In the genomic region with DNA sequence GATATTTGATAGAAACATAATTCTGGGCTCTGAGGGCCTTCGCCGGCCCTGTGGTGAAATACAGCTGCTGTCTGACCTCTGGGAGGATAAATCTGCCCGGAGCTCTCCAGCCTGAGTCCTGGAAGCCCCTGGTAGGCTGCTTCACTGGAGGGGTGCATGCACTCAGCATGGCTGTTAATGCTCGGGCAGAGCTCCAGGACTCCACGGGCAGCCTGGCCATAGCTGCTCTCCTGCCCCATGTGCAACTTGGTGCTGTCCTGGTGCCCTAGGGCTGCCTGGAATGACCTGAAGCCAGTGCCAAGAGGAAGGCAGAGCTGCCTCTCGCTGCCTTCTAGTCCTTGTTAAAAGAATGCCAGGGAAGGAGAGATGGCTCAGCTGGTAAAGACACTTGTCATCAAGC, we compare ENCODE assay signal across 16 mouse cellular contexts.
DNase-seq lines count a peak whose midpoint lies in the region; ATAC-seq and TF ChIP-seq lines count a peak whose summit lies in the region.
"Had no signal": no experiment of that assay in that cellular context is flagged by ENCODE, and none has a peak within 500 bp of the region (broad histone marks: within the 10 kb centered on the region; RNA-seq: fewer than 3 reads in every experiment).

No protein-coding gene starts in this region.

- peaks cover 9% of the 10 kb centered on the region; the same call in 1 of the 2 replicates for H3K4me1 ChIP-seq in heart, embryonic 11.5 days (ENCODE audit: control insufficient read depth, insufficient read depth, low read length)
- no peaks in the 10 kb centered on the region; the same call in 1 of the 2 replicates for H3K4me1 ChIP-seq in midbrain, embryonic 11.5 days (ENCODE audit: control insufficient read depth, insufficient read depth, low read length)
- no peaks in the 10 kb centered on the region for H3K4me1 ChIP-seq in midbrain, postnatal 0 days (ENCODE audit: insufficient read depth, low read length)
- H3K4me1 ChIP-seq: embryonic facial prominence, embryonic 13.5 days; limb, embryonic 15.5 days; lung, embryonic 15.5 days had no signal

- no peaks in the 10 kb centered on the region for H3K36me3 ChIP-seq in heart, embryonic 11.5 days (ENCODE audit: control insufficient read depth, insufficient read depth, low read length)
- no peaks in the 10 kb centered on the region for H3K36me3 ChIP-seq in midbrain, embryonic 11.5 days (ENCODE audit: control insufficient read depth, insufficient read depth, low read length)
- H3K36me3 ChIP-seq in midbrain, postnatal 0 days (ENCODE audit: insufficient read depth, low read length), result no peaks in the 10 kb centered on the region
- H3K36me3 ChIP-seq: embryonic facial prominence, embryonic 13.5 days; hindbrain, embryonic 12.5 days; limb, embryonic 15.5 days; lung, embryonic 15.5 days; midbrain, embryonic 10.5 days had no signal

- peak; percentile 47 to 73 for DNase-seq in cerebellum, postnatal 10 days
- DNase-seq in heart, adult 9 months (ENCODE audit: low spot score in 2 of 2), result peak; percentile 28 to 30
- peak; percentile 68 for DNase-seq in midbrain, embryonic 11.5 days (ENCODE audit: low spot score, missing footprints)
- DNase-seq in midbrain, postnatal 0 days (ENCODE audit: low spot score), result no peak
- no peak for DNase-seq in urinary bladder, postnatal 10 days (ENCODE audit: low spot score)
- DNase-seq: right cerebral cortex, postnatal 25 days; thymus, adult 18-20 months had no signal

- H3K9ac ChIP-seq in heart, embryonic 11.5 days (ENCODE audit: low read depth, low read length), result no peak overlapping the region
- no peak overlapping the region for H3K9ac ChIP-seq in midbrain, embryonic 11.5 days (ENCODE audit: low read length)
- no peak overlapping the region for H3K9ac ChIP-seq in midbrain, postnatal 0 days (replicated peaks; ENCODE audit: low read length, poor library complexity, severe bottlenecking)
- H3K9ac ChIP-seq: embryonic facial prominence, embryonic 13.5 days; hindbrain, embryonic 12.5 days; limb, embryonic 15.5 days; lung, embryonic 15.5 days had no signal

- no peak overlapping the region for H3K4me3 ChIP-seq in heart, embryonic 11.5 days (ENCODE audit: low read depth, low read length)
- H3K4me3 ChIP-seq in midbrain, embryonic 11.5 days (ENCODE audit: low read depth, low read length), result no peak overlapping the region
- H3K4me3 ChIP-seq in midbrain, postnatal 0 days (ENCODE audit: low read depth, low read length), result no peak overlapping the region
- H3K4me3 ChIP-seq: embryonic facial prominence, embryonic 13.5 days; hindbrain, embryonic 12.5 days; limb, embryonic 15.5 days; lung, embryonic 15.5 days; midbrain, embryonic 10.5 days had no signal

- TF ChIP-seq CTCF in midbrain, postnatal 0 days (IDR thresholded peaks at IDR 0.05), result no peak

- ATAC-seq in cerebellum, adult (ENCODE audit: insufficient number of reproducible peaks, low FRiP score, low TSS enrichment), result no peak
- ATAC-seq in heart, embryonic 11.5 days (replicated peaks; ENCODE audit: insufficient number of reproducible peaks, low FRiP score, low TSS enrichment), result no peak
- ATAC-seq in midbrain, embryonic 11.5 days (ENCODE audit: low FRiP score), result no peak
- ATAC-seq in midbrain, postnatal 0 days (ENCODE audit: low FRiP score), result no peak
- no peak for ATAC-seq in activated CD4-positive, CD25-positive, alpha-beta regulatory T cell, adult 4 months
- ATAC-seq: intestine, postnatal 0 days had no signal

- no peaks in the 10 kb centered on the region for H3K27me3 ChIP-seq in heart, embryonic 11.5 days (ENCODE audit: control insufficient read depth, insufficient read depth, low read length)
- H3K27me3 ChIP-seq in midbrain, embryonic 11.5 days (ENCODE audit: control insufficient read depth, insufficient read depth, low read length), result no peaks in the 10 kb centered on the region; the same call in 1 of the 2 replicates
- H3K27me3 ChIP-seq in midbrain, postnatal 0 days (ENCODE audit: insufficient read depth, low read length), result no peaks in the 10 kb centered on the region
- H3K27me3 ChIP-seq: hindbrain, embryonic 12.5 days; limb, embryonic 15.5 days; lung, embryonic 15.5 days had no signal

- H3K4me2 ChIP-seq in heart, embryonic 11.5 days, result no peak overlapping the region
- H3K4me2 ChIP-seq in midbrain, embryonic 11.5 days, result no peak overlapping the region
- no peak overlapping the region for H3K4me2 ChIP-seq in midbrain, postnatal 0 days (ENCODE audit: low read depth, low read length, poor library complexity, severe bottlenecking)
- H3K4me2 ChIP-seq: embryonic facial prominence, embryonic 13.5 days; hindbrain, embryonic 12.5 days; limb, embryonic 15.5 days; lung, embryonic 15.5 days had no signal

- H3K9me3 ChIP-seq in heart, embryonic 11.5 days (replicated peaks; ENCODE audit: control insufficient read depth, low read length), result no peaks in the 10 kb centered on the region
- H3K9me3 ChIP-seq in midbrain, embryonic 11.5 days (ENCODE audit: control insufficient read depth, low read length), result no peaks in the 10 kb centered on the region
- H3K9me3 ChIP-seq in midbrain, postnatal 0 days (ENCODE audit: low read length), result no peaks in the 10 kb centered on the region
- H3K9me3 ChIP-seq: embryonic facial prominence, embryonic 13.5 days; hindbrain, embryonic 12.5 days; limb, embryonic 15.5 days; lung, embryonic 15.5 days; midbrain, embryonic 10.5 days had no signal

- no peak overlapping the region for H3K27ac ChIP-seq in heart, embryonic 11.5 days (ENCODE audit: low read depth, low read length)
- H3K27ac ChIP-seq in midbrain, embryonic 11.5 days (ENCODE audit: low read depth, low read length), result no peak overlapping the region
- H3K27ac ChIP-seq in midbrain, postnatal 0 days (ENCODE audit: low read depth, low read length), result no peak overlapping the region
- H3K27ac ChIP-seq: embryonic facial prominence, embryonic 13.5 days; hindbrain, embryonic 12.5 days; limb, embryonic 15.5 days; lung, embryonic 15.5 days had no signal

- WGBS in heart, embryonic 11.5 days (ENCODE audit: insufficient replicate concordance), result 62% methylated on average over 6 of the region's 6 CpGs
- WGBS in midbrain, embryonic 11.5 days, result 68% methylated on average over 6 of the region's 6 CpGs
- WGBS in midbrain, postnatal 0 days, result 49% methylated on average over 6 of the region's 6 CpGs

Comparison
In these comparisons a context has a peak if more than half of its experiments do, and no peak if none do; other contexts are left out.
1. DNase-seq: peak in cerebellum, postnatal 10 days (2 of 2), heart, adult 9 months (2 of 2) and midbrain, embryonic 11.5 days (single experiment); none in midbrain, postnatal 0 days (single experiment) and urinary bladder, postnatal 10 days (single experiment).